Mouse (Mus musculus): ENCODE measurements around the gene Slu7. TPM values are rescaled to one million over a fixed set of nuclear protein-coding genes. Genes with fewer than 3 reads are reported as not detected.

The Slu7 gene
- polyA plus RNA-seq, 1 experiment from 2014 or later = 59.9 TPM

DNA sequence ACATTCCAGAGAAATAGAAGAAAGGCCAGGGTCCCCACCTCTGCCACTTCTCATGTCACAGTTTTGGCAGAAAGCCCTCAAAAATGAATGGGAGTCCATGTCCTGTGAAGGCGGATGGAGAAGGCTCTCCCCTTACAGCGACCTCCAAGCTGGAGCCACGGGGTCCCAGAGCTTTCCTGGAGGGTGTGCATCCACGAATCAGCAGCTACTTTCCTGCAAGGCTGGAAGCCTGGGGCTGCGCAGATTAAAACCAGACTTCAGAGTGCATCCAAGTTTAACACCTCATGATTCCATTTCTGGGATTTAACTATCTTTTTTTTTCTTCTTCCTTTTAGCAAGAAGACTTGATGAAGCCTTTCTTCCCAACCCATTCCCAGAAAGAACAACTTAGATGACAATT, 47.0 kb downstream of the Slu7 start:
- 43% methylated on average over 5 of the region's 5 CpGs for WGBS
- Histone ChIP-seq H3K9me3 (replicated peaks) (no peaks in the 10 kb centered on the region), H3K27me3 (ENCODE audit: low read depth, poor library complexity, severe bottlenecking) (0 out of 2 replicates have a peak, but pooled peaks cover under 1% of the 10 kb centered on the region), H3K27ac (peak overlapping the region; percentile 64), H3K4me3 (no peak overlapping the region), H3K36me3 (no peaks in the 10 kb centered on the region), H3K4me1 (peaks cover 57% of the 10 kb centered on the region)
- no peak for DNase-seq (ENCODE audit: low spot score)

DNA sequence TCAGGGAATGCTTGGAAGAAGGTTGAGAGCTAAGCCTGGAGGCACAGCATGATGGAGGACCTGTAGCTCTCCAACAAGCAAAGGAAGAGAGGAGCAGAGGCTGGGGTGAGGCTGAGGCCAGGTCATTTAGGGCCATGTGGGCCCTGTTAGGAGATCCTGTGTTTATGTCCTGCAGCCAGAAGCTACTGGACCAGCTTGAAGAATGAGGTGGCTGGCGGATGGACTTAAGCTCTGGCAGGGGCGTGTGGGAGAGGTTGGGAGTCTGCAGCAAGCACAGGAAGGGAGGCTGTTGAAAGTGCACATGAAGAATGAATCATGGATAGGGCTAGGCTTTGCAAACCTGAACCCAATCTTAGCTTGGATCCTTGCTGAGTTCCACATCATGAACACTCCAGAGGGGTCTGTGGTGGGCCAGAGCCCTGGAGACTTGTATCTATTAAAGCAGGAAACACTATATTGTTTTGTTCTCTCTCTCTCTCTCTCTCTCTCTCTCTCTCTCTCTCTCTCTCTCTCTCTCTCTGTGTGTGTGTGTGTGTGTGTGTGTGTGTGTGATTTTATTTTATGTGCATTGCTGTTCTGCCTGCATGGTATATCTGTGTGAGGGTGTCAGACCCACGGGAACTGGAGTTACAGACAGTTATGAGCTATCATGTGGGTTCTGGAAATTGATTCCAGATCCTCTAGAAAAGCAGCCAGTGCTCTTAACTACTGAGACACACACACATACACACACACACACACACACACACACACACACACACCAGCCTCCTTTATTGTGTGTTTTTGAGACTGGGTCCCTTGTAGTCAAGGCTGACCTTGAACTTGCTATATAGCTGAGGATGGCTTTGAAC, 48.4 kb downstream of the Slu7 start:
- Histone ChIP-seq H3K27me3 (ENCODE audit: low read depth, poor library complexity, severe bottlenecking) (no peaks in the 10 kb centered on the region), H3K4me3 (no peak overlapping the region), H3K36me3 (no peaks in the 10 kb centered on the region), H3K27ac (peak overlapping the region; percentile 42; the same call in 1 of the 2 replicates), H3K9me3 (replicated peaks) (no peaks in the 10 kb centered on the region), H3K4me1 (peaks cover 57% of the 10 kb centered on the region)
- DNase-seq (ENCODE audit: low spot score) = no peak
- 21% methylated on average over 3 of the region's 3 CpGs for WGBS

DNA sequence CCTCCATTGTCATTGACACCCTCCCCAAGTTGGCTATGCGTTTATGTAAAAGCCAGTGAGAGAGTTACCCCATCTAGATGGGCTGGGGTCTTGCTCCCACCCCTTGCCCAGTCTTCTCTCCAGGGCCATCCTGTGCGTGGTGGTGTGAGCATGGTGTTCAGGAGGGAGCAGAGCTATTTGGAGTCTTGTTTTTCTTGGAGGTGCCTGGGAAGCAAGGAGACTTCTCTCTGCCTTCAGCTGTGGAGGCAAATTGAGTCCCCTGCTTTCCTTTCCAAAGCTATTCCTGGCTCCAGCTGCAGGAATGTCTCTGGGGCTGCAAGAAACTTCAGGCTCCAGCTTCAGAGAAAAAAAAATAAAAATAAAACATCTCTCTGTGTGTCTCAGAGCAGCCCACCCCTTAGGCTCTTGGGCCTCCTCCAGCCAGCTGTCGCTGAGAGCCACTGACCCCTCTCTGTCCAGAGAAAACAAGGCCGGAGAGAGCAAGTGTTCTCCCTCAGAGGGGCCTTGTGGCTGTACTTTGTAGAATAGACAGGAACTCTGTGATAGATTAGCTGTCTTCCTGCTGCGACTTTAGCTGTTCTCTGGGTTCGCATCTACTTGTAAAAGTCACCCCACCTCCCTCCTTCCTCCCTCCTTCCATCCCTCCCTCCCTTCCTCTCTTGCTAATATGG, 49.7 kb downstream of the Slu7 start:
- DNase-seq (ENCODE audit: low spot score) = no peak
- Histone ChIP-seq H3K27ac (peak overlapping the region; percentile 31), H3K27me3 (ENCODE audit: low read depth, poor library complexity, severe bottlenecking) (no peaks in the 10 kb centered on the region), H3K36me3 (no peaks in the 10 kb centered on the region), H3K4me1 (peaks cover 57% of the 10 kb centered on the region), H3K9me3 (replicated peaks) (no peaks in the 10 kb centered on the region), H3K4me3 (no peak overlapping the region)
- WGBS = 31% methylated on average over 6 of the region's 6 CpGs

DNA sequence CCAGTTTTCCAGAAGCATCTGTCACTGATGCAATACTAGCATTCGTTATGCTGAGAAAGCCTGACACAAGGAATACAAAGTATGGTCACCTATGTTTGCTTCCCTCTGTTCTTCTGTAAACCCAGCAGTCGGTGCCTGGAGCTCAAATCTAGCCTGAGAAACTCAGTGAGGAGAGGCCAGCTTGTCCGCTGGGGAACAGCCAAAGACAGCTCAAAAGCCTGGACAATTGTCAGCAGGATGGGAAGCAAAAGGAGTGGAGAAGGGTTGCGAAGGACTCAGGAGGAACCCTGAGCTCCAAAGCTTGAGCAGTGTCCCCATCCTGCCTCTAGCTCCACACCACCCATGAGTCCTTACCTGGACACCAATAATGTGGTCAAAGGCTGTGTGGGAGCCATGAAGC, 50.5 kb downstream of the Slu7 start:
- H3K4me1 ChIP-seq = peaks cover 54% of the 10 kb centered on the region
- 0 out of 2 replicates have a peak overlapping the region, but pooled peaks have one; percentile 2 for H3K27ac ChIP-seq
- no peaks in the 10 kb centered on the region for H3K27me3 ChIP-seq (ENCODE audit: low read depth, poor library complexity, severe bottlenecking)
- no peaks in the 10 kb centered on the region for H3K36me3 ChIP-seq
- DNase-seq (ENCODE audit: low spot score) = no peak
- no peaks in the 10 kb centered on the region for H3K9me3 ChIP-seq (replicated peaks)
- 79% methylated on average over 4 of the region's 4 CpGs for WGBS
- H3K4me3 ChIP-seq = no peak overlapping the region

DNA sequence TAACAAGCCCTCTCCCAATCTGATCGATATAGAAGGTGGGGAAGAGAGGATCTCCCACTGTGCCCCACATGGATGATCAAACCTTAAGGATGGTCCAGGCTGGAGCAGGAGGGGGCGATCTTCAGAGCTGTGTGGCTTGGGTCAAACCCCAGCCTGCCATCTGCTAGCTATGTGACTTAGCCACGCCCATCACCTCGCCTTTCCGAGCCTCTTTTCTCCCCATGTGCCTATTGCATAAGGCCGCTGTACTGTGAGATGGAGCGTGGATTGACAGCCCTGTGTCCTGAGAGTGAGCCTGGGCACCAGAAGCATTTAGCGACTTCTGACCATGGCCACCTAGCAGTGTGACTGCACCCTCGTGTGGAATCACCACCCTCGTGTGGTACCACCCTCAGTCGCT, 51.1 kb downstream of the Slu7 start:
- Histone ChIP-seq H3K4me3 (no peak overlapping the region), H3K27me3 (ENCODE audit: low read depth, poor library complexity, severe bottlenecking) (no peaks in the 10 kb centered on the region), H3K4me1 (peaks cover 48% of the 10 kb centered on the region), H3K9me3 (replicated peaks) (no peaks in the 10 kb centered on the region), H3K27ac (no peak overlapping the region), H3K36me3 (no peaks in the 10 kb centered on the region)
- DNase-seq (ENCODE audit: low spot score) = no peak
- 42% methylated on average over 11 of the region's 11 CpGs for WGBS

DNA sequence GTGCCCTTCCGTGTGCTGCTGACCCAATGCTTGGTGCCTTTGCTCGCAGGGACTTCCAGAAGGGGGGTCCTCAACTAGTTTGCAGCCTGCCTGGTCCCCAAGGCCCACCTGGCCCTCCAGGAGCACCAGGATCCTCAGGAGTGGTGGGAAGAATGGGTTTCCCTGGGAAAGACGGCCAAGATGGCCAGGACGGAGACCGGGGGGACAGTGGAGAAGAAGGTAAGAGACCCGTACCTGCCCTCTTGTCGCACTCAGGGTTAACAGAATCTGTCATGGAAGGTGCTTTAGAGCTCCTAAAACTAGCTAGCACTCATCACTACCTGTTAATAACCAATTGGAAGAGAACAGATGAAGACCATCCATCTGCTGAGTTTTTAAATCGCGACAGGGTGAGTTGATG, 52.3 kb downstream of the Slu7 start:
- no peak overlapping the region for H3K4me3 ChIP-seq
- peaks cover 36% of the 10 kb centered on the region for H3K4me1 ChIP-seq
- 90% methylated on average over 9 of the region's 9 CpGs for WGBS
- no peaks in the 10 kb centered on the region for H3K36me3 ChIP-seq
- H3K9me3 ChIP-seq (replicated peaks) = no peaks in the 10 kb centered on the region
- H3K27me3 ChIP-seq (ENCODE audit: low read depth, poor library complexity, severe bottlenecking) = no peaks in the 10 kb centered on the region
- no peak for DNase-seq (ENCODE audit: low spot score)
- H3K27ac ChIP-seq = no peak overlapping the region

DNA sequence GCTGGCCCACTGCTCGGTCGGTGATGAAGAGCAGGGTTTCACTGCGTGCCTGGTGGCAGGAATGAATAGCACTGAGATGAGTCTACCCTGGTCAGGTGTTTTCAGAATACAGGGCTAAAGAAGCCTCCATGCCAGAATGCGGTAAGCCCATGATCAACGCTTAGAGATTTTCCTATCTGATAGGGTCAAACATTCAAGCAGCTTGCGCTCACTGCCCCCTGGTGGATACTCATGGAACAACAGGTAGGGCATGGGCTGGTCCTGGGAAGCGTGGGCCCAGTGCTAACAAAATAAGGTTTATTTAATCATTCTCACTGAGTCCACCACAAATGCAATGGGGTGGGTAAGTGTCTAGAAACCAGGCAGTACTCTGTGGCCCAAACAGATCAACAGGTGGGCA, 59.1 kb downstream of the Slu7 start:
- Histone ChIP-seq H3K27me3 (ENCODE audit: low read depth, poor library complexity, severe bottlenecking) (no peaks in the 10 kb centered on the region), H3K4me1 (peaks cover 3% of the 10 kb centered on the region; the same call in 1 of the 2 replicates), H3K36me3 (no peaks in the 10 kb centered on the region), H3K9me3 (replicated peaks) (no peaks in the 10 kb centered on the region), H3K27ac (no peak overlapping the region), H3K4me3 (no peak overlapping the region)
- DNase-seq (ENCODE audit: low spot score) = peak; percentile 82
- WGBS = 36% methylated on average over 7 of the region's 7 CpGs

DNA sequence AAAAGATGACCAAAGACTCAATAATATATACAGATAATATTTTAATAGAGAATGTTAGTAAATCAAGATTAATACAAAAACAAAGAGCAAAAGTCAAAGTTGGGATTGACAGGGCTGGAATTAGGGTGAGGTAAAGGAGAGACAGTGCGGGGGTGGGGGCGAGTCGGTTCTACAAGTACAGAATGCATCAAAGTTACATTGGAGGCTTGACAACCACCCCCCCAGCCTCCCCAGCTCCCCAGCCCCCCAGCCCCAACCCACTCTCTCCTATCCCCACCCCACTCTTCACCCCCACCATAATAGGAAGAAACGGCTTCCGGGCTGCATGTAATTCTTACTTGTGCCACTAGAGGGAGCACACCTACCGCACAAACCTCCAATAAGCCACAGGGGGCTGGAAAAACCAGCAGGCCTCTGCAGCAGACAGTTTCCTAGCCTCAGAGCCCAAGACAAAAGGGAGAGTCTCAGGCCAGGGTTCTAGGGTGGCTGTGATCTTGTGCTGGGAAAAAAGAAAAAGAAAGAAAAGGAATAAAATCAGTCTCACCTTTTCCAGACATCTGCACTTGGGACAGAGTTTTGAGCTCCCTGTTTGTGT, 60.4 kb downstream of the Slu7 start:
- 21% methylated on average over 6 of the region's 6 CpGs for WGBS
- DNase-seq (ENCODE audit: low spot score) = peak; percentile 85
- no peak overlapping the region for H3K4me3 ChIP-seq
- H3K27ac ChIP-seq = peak overlapping the region; percentile 68
- H3K9me3 ChIP-seq (replicated peaks) = no peaks in the 10 kb centered on the region
- H3K36me3 ChIP-seq = no peaks in the 10 kb centered on the region
- H3K4me1 ChIP-seq = peaks cover 3% of the 10 kb centered on the region; the same call in 1 of the 2 replicates
- H3K27me3 ChIP-seq (ENCODE audit: low read depth, poor library complexity, severe bottlenecking) = no peaks in the 10 kb centered on the region

DNA sequence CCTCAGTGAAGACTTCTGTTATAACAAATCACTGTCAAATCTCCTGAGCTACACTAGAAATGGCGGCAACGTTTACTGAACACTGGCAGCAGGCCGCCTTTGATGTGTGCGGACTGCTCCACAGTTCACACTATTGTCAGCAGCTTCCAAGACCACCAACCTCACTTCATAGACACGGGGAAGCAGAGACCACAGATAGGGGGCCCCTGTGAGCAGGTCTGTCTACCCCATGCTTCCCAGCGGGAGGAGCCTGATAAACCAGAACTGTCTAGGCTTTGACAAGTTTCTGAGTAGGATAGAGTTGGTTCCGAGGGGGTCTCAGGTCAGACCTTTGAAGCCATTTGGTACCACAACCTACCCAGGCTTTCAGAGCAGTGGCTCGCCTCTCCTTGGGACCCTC, 61.5 kb downstream of the Slu7 start:
- peaks cover 3% of the 10 kb centered on the region; the same call in 1 of the 2 replicates for H3K4me1 ChIP-seq
- no peaks in the 10 kb centered on the region for H3K36me3 ChIP-seq
- no peaks in the 10 kb centered on the region for H3K9me3 ChIP-seq (replicated peaks)
- no peak for DNase-seq (ENCODE audit: low spot score)
- no peaks in the 10 kb centered on the region for H3K27me3 ChIP-seq (ENCODE audit: low read depth, poor library complexity, severe bottlenecking)
- WGBS = 48% methylated on average over 8 of the region's 8 CpGs
- no peak overlapping the region for H3K4me3 ChIP-seq
- no peak overlapping the region for H3K27ac ChIP-seq

DNA sequence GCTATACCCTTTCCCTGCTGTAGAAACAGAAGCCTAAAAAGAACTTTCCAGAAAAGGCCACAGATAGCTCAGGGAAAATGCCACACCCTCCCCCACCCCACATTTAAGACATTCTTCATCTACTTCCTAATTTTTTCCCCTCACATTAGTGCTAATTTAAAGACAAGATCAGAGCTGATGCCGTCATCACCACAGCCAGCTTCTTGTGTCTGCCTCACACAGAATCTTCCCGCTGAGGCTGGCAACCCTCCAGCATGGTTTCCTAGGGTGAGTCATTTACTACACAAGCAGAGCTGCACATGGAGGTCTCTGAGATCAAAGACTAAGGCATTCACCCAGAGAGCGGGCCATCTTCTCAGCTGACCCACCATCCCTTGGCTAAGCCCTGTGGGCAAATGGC, 62.0 kb downstream of the Slu7 start:
- 69% methylated on average over 3 of the region's 3 CpGs for WGBS
- Histone ChIP-seq H3K9me3 (replicated peaks) (no peaks in the 10 kb centered on the region), H3K4me1 (peaks cover 3% of the 10 kb centered on the region; the same call in 1 of the 2 replicates), H3K4me3 (no peak overlapping the region), H3K36me3 (no peaks in the 10 kb centered on the region), H3K27ac (no peak overlapping the region), H3K27me3 (ENCODE audit: low read depth, poor library complexity, severe bottlenecking) (no peaks in the 10 kb centered on the region)
- DNase-seq (ENCODE audit: low spot score) = no peak
